Mouse (Mus musculus) thymus, postnatal 4 days (tissue): ENCODE measurements around the gene Mat2a.
"Not testable (repeated sequence)": the region's sequence is repeated elsewhere in the genome, so short reads cannot be mapped to it uniquely, and the experiment has no call there.

Experiments
- DNase-seq: peaks from one replicate; pipeline ENCODE4 v3.0.0; 2021

Mat2a gene

DNA sequence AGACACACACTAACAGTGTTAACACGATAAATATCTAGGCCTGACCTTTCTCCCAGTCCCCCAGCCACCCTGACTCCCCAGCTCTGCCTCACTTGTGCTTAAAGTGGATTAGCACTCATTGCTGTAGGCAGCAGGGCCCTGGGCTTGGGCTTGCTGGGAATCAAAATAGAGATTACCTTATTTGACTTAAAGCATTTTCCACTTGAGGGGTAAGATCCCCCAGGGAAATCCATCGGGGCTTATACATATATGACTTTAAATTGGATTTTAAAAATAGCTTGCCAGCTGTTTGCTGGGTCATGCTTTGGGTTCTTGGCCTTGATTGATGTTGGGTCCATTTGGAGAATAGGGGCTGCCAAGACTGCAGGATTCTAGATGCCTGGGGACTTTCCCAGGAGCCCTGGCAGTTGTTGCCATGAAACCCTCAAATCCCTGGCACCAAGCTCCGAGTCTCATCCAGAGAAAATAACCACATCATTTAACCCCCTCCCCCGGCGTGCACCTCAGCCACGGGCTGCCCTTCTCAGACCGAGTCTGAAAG, 15.5 kb upstream of the Mat2a start:
- no peak for DNase-seq

- no peak for DNase-seq
These were observed 14.9 kb upstream of the Mat2a start for GRCm38 (mm10) chr6:72454072-72454746.

DNA sequence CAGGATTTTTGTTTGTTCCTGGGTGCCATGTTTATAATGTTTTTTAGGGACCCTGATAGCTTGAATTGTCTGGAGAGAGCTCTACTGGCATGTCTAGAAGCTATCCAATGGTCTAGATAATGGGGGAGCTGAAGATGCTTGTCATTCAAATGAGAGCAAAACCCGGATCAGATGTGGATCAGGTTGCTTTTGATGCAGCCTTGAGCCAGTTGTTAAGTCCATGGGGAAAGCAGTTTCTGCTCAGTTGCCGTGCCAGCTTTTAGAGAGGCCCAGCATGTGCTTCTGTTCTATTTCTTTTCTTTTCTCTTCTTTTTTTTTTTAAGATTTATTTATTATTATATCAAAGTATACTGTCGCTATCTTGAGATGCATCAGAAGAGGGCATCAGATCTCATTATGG, 14.2 kb upstream of the Mat2a start:
- DNase-seq: no peak

DNA sequence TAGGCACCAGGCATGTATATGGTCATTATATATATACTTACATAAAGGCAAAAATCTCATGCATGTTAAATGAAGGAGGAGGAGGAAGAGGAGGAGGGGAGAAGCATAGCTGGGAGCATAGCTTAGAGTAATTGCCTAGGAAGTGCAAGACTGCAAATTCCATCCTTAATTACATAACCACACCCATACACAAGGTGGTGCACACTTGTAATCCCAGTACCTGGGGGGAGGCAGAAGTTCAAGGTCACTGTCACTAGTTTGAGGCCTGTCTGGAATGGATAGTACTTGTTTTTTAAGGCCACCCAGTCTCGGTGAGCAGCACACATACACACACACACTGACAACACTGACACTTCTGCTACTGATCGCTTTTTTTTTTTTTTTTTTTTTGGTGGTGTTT, 13.0 kb upstream of the Mat2a start:
- no peak for DNase-seq

GRCm38 (mm10) chr6:72451778-72452177, 12.4 kb upstream of the Mat2a start:
- not testable (repeated sequence) for DNase-seq

GRCm38 (mm10) chr6:72447487-72447886, 8.1 kb upstream of the Mat2a start:
- no peak for DNase-seq

DNA sequence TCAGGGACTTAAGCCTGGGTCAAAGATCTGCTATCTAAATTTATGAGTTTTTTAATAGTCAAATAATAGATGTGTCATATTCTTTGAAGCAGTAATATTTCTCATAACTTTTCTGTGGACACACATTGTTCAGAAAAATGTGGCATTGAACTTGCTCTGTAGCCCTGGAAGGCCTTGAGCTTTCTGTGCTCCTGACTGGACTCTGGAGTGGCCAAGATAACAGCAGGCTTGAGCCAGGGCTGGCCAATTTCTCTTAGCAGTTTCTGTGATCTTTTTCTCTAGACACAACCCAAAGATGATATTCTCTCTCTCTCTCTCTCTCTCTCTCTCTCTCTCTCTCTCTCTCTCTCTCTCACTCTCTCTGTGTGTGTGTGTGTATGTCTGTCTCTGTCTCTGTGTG, 5.7 kb upstream of the Mat2a start:
- DNase-seq: no peak

GRCm38 (mm10) chr6:72442921-72443604, 3.7 kb upstream of the Mat2a start:
- no peak for DNase-seq

GRCm38 (mm10) chr6:72440186-72440990, 1.0 kb upstream of the Mat2a start:
- DNase-seq: peak; percentile 44

DNA sequence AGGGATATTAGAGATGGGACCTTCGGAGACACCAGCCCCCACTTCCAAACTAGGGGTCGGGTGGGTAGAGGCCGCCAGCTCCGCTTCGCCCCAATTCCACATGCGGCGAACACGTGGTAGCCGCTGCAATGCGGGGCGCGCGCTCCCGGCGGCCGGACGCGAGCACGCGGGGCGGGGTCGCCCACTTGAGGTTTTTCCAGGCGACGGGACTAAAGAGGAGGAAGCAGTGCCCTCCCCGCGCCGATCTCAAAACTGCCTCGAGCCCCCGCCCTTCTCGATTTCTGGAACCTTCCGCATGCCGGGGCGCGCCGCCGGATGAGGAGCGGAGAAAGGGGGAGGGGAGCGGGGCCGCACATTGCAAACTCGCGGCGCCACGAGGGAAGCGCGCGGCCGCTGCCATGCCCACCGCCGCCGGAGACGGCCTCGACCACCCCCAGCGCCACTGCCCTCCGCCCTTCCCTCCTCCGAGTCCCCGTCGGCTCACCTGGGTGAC, 450 bp downstream of the Mat2a start:
- DNase-seq: peak; percentile 88

GRCm38 (mm10) chr6:72438226-72438625, 1.1 kb downstream of the Mat2a start:
- no peak for DNase-seq

- no peak for DNase-seq
These were observed 7.2 kb downstream of the Mat2a start for GRCm38 (mm10) chr6:72432153-72432552.

GRCm38 (mm10) chr6:72430989-72431921, 8.1 kb downstream of the Mat2a start:
- no peak for DNase-seq

- DNase-seq: no peak
These were observed 10.1 kb downstream of the Mat2a start for GRCm38 (mm10) chr6:72429061-72429842.

- DNase-seq: peak; percentile 89
These were observed 11.3 kb downstream of the Mat2a start for GRCm38 (mm10) chr6:72428036-72428435.

DNA sequence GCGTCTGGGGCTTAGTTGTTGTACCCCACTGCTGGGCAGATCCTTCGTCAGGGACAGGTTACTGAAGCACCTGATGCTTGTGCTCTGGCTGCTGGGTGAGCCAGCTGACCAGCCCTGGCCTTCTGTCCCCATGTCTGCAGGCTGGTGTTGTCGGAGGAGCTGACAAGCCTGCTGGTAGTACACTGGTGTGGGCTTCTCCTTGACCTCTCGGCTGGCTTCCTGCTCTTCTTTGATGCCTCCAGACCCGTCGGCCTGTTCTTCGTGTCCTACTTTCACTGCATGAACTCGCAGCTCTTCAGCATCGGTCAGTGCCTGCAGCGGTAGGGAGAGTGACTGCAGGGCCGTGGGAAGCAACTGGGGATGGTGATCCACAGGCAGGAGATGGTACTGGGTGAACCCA, 13.7 kb downstream of the Mat2a start:
- no peak for DNase-seq

- no peak for DNase-seq
These were observed 18.5 kb downstream of the Mat2a start for GRCm38 (mm10) chr6:72420901-72421300.

DNA sequence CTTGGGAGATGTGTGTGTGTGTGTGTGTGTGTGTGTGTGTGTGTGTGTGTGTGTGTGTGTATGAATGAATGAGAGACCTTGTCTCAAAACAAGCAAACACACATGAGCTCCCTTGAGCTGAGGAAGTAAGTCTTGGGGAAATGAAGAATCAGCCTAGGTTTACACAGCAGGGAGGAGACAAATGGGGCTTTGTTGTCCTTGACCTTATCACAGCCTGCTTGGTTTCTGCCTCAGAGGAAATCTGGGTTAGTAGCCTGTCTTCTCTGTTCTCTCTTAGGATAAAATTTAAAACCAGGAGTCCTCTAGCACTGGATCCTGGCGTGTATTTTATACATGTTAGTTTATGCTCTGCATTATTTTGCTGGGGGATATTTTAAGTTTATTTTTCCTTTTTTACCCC, 19.6 kb downstream of the Mat2a start:
- DNase-seq: no peak

- no peak for DNase-seq
These were observed 21.1 kb downstream of the Mat2a start for GRCm38 (mm10) chr6:72418279-72418678.

DNA sequence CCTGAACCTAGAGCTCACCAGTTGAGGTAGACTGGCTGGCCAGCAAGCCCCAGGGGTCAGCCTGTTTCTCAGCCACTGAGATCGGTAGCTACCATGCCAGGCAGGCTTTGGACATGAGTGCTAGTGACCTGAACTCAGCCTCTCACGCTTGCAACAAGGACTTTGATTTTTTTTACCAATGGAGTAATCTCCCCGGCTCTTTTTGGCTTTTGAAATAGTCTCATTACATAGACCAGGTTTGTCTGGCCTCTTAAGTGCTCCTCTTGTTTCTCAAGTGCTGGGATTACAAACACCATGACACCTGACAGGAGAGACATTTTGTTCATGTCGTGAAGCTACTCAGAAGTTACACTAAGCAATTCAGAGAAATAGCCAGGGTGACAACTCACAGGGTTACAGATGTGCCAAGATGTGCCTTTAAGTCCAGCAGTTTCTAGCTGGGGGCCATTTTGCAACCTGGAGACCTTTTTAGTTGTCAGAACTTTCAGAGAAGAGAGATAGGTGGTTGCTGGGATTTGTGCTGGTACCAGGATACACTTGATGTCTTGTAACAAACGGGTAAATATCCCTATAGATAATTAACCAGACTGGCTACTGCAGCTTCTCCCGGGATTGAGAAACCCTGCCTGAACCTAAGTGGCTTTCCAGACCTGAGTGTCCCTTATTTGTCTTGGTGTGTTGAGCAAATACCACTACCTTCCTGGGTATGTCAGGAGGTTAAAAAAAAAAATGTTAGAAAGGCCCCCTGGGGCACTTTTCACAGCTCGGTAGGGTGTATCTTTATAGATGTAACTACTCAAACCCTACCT, 23.2 kb downstream of the Mat2a start:
- DNase-seq: no peak

- no peak for DNase-seq
These were observed 24.2 kb downstream of the Mat2a start for GRCm38 (mm10) chr6:72415181-72415580.
